In genomic region chr11:94329270-94329891, GRCm38 (mm10) we compare ENCODE assay signal across 8 mouse cellular contexts. TPM values are rescaled to one million over a fixed set of nuclear protein-coding genes. Genes with fewer than 3 reads are reported as not detected.
DNase-seq lines count a peak whose midpoint lies in the region; ATAC-seq and TF ChIP-seq lines count a peak whose summit lies in the region.

No protein-coding gene starts in this region.

- no peaks in the 10 kb centered on the region for H3K27me3 ChIP-seq in kidney, embryonic 14.5 days (ENCODE audit: control insufficient read depth, insufficient read depth, low read length)
- no peaks in the 10 kb centered on the region for H3K27me3 ChIP-seq in limb, embryonic 15.5 days
- no peaks in the 10 kb centered on the region for H3K27me3 ChIP-seq in midbrain, postnatal 0 days (ENCODE audit: insufficient read depth, low read length)

- H3K27ac ChIP-seq in kidney, embryonic 14.5 days (ENCODE audit: low read depth, low read length), result no peak overlapping the region
- H3K27ac ChIP-seq in limb, embryonic 15.5 days, result no peak overlapping the region
- H3K27ac ChIP-seq in midbrain, postnatal 0 days (ENCODE audit: low read depth, low read length), result peak overlapping the region; percentile 97

- peak; percentile 71 for TF ChIP-seq CTCF in midbrain, postnatal 0 days (IDR thresholded peaks at IDR 0.05)

- no peak overlapping the region for H3K4me3 ChIP-seq in kidney, embryonic 14.5 days (ENCODE audit: low read length)
- no peak overlapping the region for H3K4me3 ChIP-seq in limb, embryonic 15.5 days
- 0 out of 2 replicates have a peak overlapping the region, but pooled peaks have one; percentile 85 for H3K4me3 ChIP-seq in midbrain, postnatal 0 days (ENCODE audit: low read depth, low read length)

- DNase-seq in kidney, adult 11 months, result peak; percentile 54
- DNase-seq in cerebellum, postnatal 14 days, result peak; percentile 74 to 76
- peak; percentile 58 for DNase-seq in kidney, adult 8-10 months
- peak; percentile 87 for DNase-seq in midbrain, postnatal 0 days (ENCODE audit: low spot score)
- peak; percentile 69 for DNase-seq in thymus, postnatal 4 days

- ATAC-seq in kidney, embryonic 14.5 days (ENCODE audit: low FRiP score, low TSS enrichment), result no peak
- peak; percentile 36; the same call in 1 of the 2 replicates for ATAC-seq in granulocyte monocyte progenitor cell, adult 5-6 weeks (replicated peaks; ENCODE audit: poor library complexity, severe bottlenecking)
- no peak for ATAC-seq in limb, embryonic 15.5 days (ENCODE audit: insufficient number of reproducible peaks, low FRiP score, low TSS enrichment, low read depth)
- no peak for ATAC-seq in midbrain, postnatal 0 days (ENCODE audit: low FRiP score)

- H3K9me3 ChIP-seq in kidney, embryonic 14.5 days (ENCODE audit: control insufficient read depth, low read length), result no peaks in the 10 kb centered on the region
- H3K9me3 ChIP-seq in limb, embryonic 15.5 days, result no peaks in the 10 kb centered on the region
- H3K9me3 ChIP-seq in midbrain, postnatal 0 days (ENCODE audit: low read length), result no peaks in the 10 kb centered on the region

- no peak overlapping the region; the same call in 1 of the 2 replicates for H3K4me2 ChIP-seq in kidney, embryonic 14.5 days (replicated peaks; ENCODE audit: low read depth, low read length)
- H3K4me2 ChIP-seq in limb, embryonic 15.5 days, result peak overlapping the region; percentile 61
- no peak overlapping the region; the same call in 1 of the 2 replicates for H3K4me2 ChIP-seq in midbrain, postnatal 0 days (ENCODE audit: low read depth, low read length, poor library complexity, severe bottlenecking)

- WGBS in kidney, embryonic 14.5 days, result 68% methylated on average over 4 of the region's 4 CpGs
- WGBS in limb, embryonic 15.5 days, result 51% methylated on average over 4 of the region's 4 CpGs
- WGBS in midbrain, postnatal 0 days, result 45% methylated on average over 4 of the region's 4 CpGs

- peaks cover 9% of the 10 kb centered on the region for H3K4me1 ChIP-seq in kidney, embryonic 14.5 days (ENCODE audit: control insufficient read depth, insufficient read depth, low read length)
- peaks cover 20% of the 10 kb centered on the region for H3K4me1 ChIP-seq in limb, embryonic 15.5 days
- H3K4me1 ChIP-seq in midbrain, postnatal 0 days (ENCODE audit: insufficient read depth, low read length), result peaks cover 7% of the 10 kb centered on the region; the same call in 1 of the 2 replicates

- no peak overlapping the region for H3K9ac ChIP-seq in kidney, embryonic 14.5 days (ENCODE audit: low read depth, low read length)
- H3K9ac ChIP-seq in limb, embryonic 15.5 days, result no peak overlapping the region
- no peak overlapping the region for H3K9ac ChIP-seq in midbrain, postnatal 0 days (replicated peaks; ENCODE audit: low read length, poor library complexity, severe bottlenecking)

- peaks cover 3% of the 10 kb centered on the region for H3K36me3 ChIP-seq in kidney, embryonic 14.5 days (ENCODE audit: control insufficient read depth, insufficient read depth, low read length)
- H3K36me3 ChIP-seq in limb, embryonic 15.5 days, result peaks cover 5% of the 10 kb centered on the region
- peaks cover 2% of the 10 kb centered on the region; the same call in 1 of the 2 replicates for H3K36me3 ChIP-seq in midbrain, postnatal 0 days (ENCODE audit: insufficient read depth, low read length)

RNA-seq across cellular contexts. Expression of gene Ankrd40, which starts 1.6 kb away (rescaled TPM):
- polyA plus RNA-seq in kidney, embryonic 14.5 days (2014; fragmentation: Nextera tagmentation; extraction: Ambion mirVana), result 16.0 and 20.6 TPM in 2 replicates
- total RNA-seq in granulocyte monocyte progenitor cell, adult 5-6 weeks (2014; fragmentation: Nextera tagmentation), result 38.6 and 39.7 TPM in 2 replicates
- 46.9 and 67.0 TPM in 2 replicates for total RNA-seq in granulocyte monocyte progenitor cell, adult 5-6 weeks (2017)
- polyA plus RNA-seq in limb, embryonic 15.5 days (2015; fragmentation: Nextera tagmentation; extraction: Ambion mirVana), result 19.9 and 21.7 TPM in 2 replicates
- 41.7 and 49.5 TPM in 2 replicates for total RNA-seq in midbrain, postnatal 0 days (2014; rRNA removed)
- 11.9 and 12.8 TPM in 2 replicates for polyA plus RNA-seq in midbrain, postnatal 0 days (2015; fragmentation: Nextera tagmentation; extraction: Ambion mirVana)

RNA-seq across cellular contexts. Expression of gene Luc7l3, which starts 7.6 kb away (rescaled TPM):
- polyA plus RNA-seq in kidney, embryonic 14.5 days (2014; fragmentation: Nextera tagmentation; extraction: Ambion mirVana), result 106 and 147 TPM in 2 replicates
- 172 and 209 TPM in 2 replicates for total RNA-seq in granulocyte monocyte progenitor cell, adult 5-6 weeks (2014; fragmentation: Nextera tagmentation)
- 335 and 378 TPM in 2 replicates for total RNA-seq in granulocyte monocyte progenitor cell, adult 5-6 weeks (2017)
- 96.9 and 105 TPM in 2 replicates for polyA plus RNA-seq in limb, embryonic 15.5 days (2015; fragmentation: Nextera tagmentation; extraction: Ambion mirVana)
- 47.5 and 87.1 TPM in 2 replicates for total RNA-seq in midbrain, postnatal 0 days (2014; rRNA removed)
- polyA plus RNA-seq in midbrain, postnatal 0 days (2015; fragmentation: Nextera tagmentation; extraction: Ambion mirVana), result 100 and 124 TPM in 2 replicates

RNA-seq across cellular contexts. Expression of gene Gm21885, which starts 47.7 kb away (rescaled TPM):
- 1.0 TPM in 1 of 2 replicates, not detected in the other for polyA plus RNA-seq in kidney, embryonic 14.5 days (2014; fragmentation: Nextera tagmentation; extraction: Ambion mirVana)
- total RNA-seq in granulocyte monocyte progenitor cell, adult 5-6 weeks (2014; fragmentation: Nextera tagmentation), result not detected in 2 replicates
- not detected in 2 replicates for total RNA-seq in granulocyte monocyte progenitor cell, adult 5-6 weeks (2017)
- polyA plus RNA-seq in limb, embryonic 15.5 days (2015; fragmentation: Nextera tagmentation; extraction: Ambion mirVana), result 0.19 TPM in 1 of 2 replicates, not detected in the other
- total RNA-seq in midbrain, postnatal 0 days (2014; rRNA removed), result not detected in 2 replicates
- not detected in 2 replicates for polyA plus RNA-seq in midbrain, postnatal 0 days (2015; fragmentation: Nextera tagmentation; extraction: Ambion mirVana)
